Mouse (Mus musculus) kidney, adult 10 weeks (tissue): ENCODE data around the gene Akain1. TPM values are rescaled to one million over a fixed set of nuclear protein-coding genes. Genes with fewer than 3 reads are reported as not detected.

ENCODE experiments used
- polyA plus RNA-seq: library from polyadenylated mRNA; stranded (reverse); fragments of 350-450 nt; fragmentation: Illumina TruSeq; extraction: RNeasy Lipid Tissue Mini Kit (QIAGEN cat#74804); gene quantifications from one replicate; pipeline ENCODE4 v1.2.3, GENCODE M21; 2014; ENCODE audit warnings: low read depth, low replicate concordance

Gene Akain1
- not detected for polyA plus RNA-seq

DNA sequence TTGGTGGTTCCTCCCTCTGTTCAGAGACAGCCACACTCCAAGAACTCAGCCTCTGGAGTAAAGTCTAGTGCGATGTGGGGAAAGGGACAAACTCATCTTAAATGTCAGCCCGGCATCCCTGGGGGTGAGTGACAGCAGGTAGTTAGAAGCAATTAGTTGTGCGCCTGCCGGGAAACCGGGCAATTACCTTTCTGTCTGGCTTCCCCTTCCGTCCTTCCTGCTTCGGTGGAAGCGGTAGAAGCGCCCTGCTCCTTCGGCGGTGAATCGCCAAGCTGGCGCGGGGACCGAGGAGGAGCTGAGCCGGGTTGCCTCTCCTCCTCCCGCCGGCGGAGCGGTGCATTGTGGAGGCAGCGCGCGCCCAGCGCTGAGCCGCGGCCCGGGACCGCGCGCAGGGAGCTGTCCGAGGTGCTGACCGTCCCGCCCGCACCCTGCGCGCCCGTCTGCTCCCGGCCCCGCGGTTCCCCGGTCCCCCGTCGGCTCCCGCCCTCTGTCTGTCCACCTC, at the start of gene Akain1:
Gene Akain1, plus strand, starts transcription at position 337 of the 502 bp plus-strand sequence.

Other genes starting within 250 kb of the Akain1 start
- gene Zbtb14, start 56.3 kb upstream of the Akain1 start, polyA plus RNA-seq: 17.5 TPM